Comparison of ENCODE assay signal across 20 mouse cellular contexts in the genomic region with DNA sequence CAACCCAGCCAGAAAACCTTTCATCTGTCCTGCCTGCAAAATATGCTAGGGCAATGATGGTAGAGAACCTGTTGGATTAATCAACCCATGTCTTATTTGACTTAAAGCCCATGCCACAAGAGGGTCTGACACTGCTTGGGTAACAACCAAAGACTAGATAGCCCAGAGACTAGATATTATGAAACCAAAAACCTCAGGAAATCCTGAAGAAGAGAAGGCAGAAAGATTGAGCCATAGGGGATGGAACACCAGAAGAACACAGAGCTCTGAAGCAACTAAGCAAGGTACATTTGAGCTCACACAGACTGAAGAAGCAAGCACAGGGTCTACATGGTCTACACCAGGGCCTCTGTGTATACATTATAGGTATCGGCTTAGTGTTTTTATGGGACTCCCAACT. TPM values are rescaled to one million over a fixed set of nuclear protein-coding genes. Genes with fewer than 3 reads are reported as not detected.
DNase-seq lines count a peak whose midpoint lies in the region; ATAC-seq and TF ChIP-seq lines count a peak whose summit lies in the region.
"Had no signal": no experiment of that assay in that cellular context is flagged by ENCODE, and none has a peak within 500 bp of the region (broad histone marks: within the 10 kb centered on the region; RNA-seq: fewer than 3 reads in every experiment).

No protein-coding gene starts in this region.

- H3K4me1 ChIP-seq in kidney, adult 2 months (ENCODE audit: control insufficient read depth, insufficient read depth, low read length), result no peaks in the 10 kb centered on the region; the same call in 1 of the 2 replicates
- H3K4me1 ChIP-seq: embryonic facial prominence, embryonic 10.5 days; embryonic facial prominence, embryonic 12.5 days; forebrain, embryonic 13.5 days; forebrain, embryonic 15.5 days had no signal

- no peaks in the 10 kb centered on the region for H3K27me3 ChIP-seq in kidney, adult 2 months (replicated peaks; ENCODE audit: control insufficient read depth, insufficient read depth, low read length)
- H3K27me3 ChIP-seq: embryonic facial prominence, embryonic 12.5 days; forebrain, embryonic 13.5 days; forebrain, embryonic 15.5 days had no signal

- no peak for TF ChIP-seq POLR2A in kidney, adult 2 months (IDR thresholded peaks at IDR 0.05; ENCODE audit: low read depth, low read length)

- ATAC-seq in megakaryocyte, adult 5-6 weeks (ENCODE audit: poor library complexity, severe bottlenecking), result 0 out of 2 replicates have a peak, but pooled peaks have one; percentile 15
- ATAC-seq: forebrain, embryonic 13.5 days; forebrain, embryonic 15.5 days; forebrain, postnatal 0 days had no signal

- DNase-seq in kidney, adult 2 months, result no peak
- no peak for DNase-seq in kidney, adult 9 months
- DNase-seq in heart, adult 18-20 months, result no peak
- no peak for DNase-seq in yolk sac, embryonic 10.5 days (ENCODE audit: low spot score)
- DNase-seq: adrenal gland, adult 2 months; adrenal gland, postnatal 10 days; adrenal gland, postnatal 25 days; cerebellum, adult 11 months; cerebellum, adult 18-20 months; cerebellum, adult 8-10 months; cerebellum, adult 9-11 months; cerebellum, postnatal 14 days; cerebellum, postnatal 36 days; forebrain, postnatal 0 days had no signal

- H3K36me3 ChIP-seq in kidney, adult 2 months (ENCODE audit: control insufficient read depth, insufficient read depth, low read length), result no peaks in the 10 kb centered on the region
- H3K36me3 ChIP-seq: embryonic facial prominence, embryonic 10.5 days; embryonic facial prominence, embryonic 12.5 days; forebrain, embryonic 15.5 days had no signal

- WGBS in kidney, adult 2 months, result 100% methylated on average over 1 of the region's 1 CpGs

- no peak overlapping the region for H3K4me3 ChIP-seq in kidney, adult 2 months (ENCODE audit: insufficient read depth, low read depth, low read length)
- H3K4me3 ChIP-seq: embryonic facial prominence, embryonic 10.5 days; embryonic facial prominence, embryonic 12.5 days; forebrain, embryonic 13.5 days; forebrain, embryonic 15.5 days had no signal

- TF ChIP-seq CTCF in kidney, adult 2 months (conservative IDR thresholded peaks at IDR 0.05; ENCODE audit: insufficient read depth, insufficient read length, low read depth, low read length), result no peak

- 0 out of 2 replicates have a peak overlapping the region, but pooled peaks have one; percentile 16 for H3K27ac ChIP-seq in kidney, adult 2 months (ENCODE audit: insufficient read depth, low read depth, low read length)
- H3K27ac ChIP-seq: embryonic facial prominence, embryonic 10.5 days; embryonic facial prominence, embryonic 12.5 days; forebrain, embryonic 13.5 days; forebrain, embryonic 15.5 days had no signal

RNA-seq across cellular contexts. Expression of a gene that starts 31.9 kb away (rescaled TPM):
- 59.6 and 61.4 TPM in 2 replicates for polyA plus RNA-seq in kidney, adult 2 months (2012; rRNA removed)
- not detected in 2 replicates for total RNA-seq in megakaryocyte, adult 5-6 weeks (2015)
- total RNA-seq in megakaryocyte, adult 5-6 weeks (2017), result not detected in 2 replicates
- total RNA-seq in heart, adult 18-20 months (2021), result 1 to 10 TPM; 1.0 to 1.7 TPM
- total RNA-seq: MEL had no signal
